ENCODE assay signal across 8 mouse cellular contexts in genomic region chr2:158770126-158770757, GRCm38 (mm10). TPM values are rescaled to one million over a fixed set of nuclear protein-coding genes. Genes with fewer than 3 reads are reported as not detected.
DNase-seq lines count a peak whose midpoint lies in the region; ATAC-seq and TF ChIP-seq lines count a peak whose summit lies in the region.

No protein-coding gene starts in this region.

- no peak for TF ChIP-seq CTCF in small intestine, adult 2 months (IDR thresholded peaks at IDR 0.05; ENCODE audit: extremely low read depth, insufficient read length, insufficient replicate concordance, low read depth, low read length)

- H3K9ac ChIP-seq in intestine, embryonic 16.5 days (ENCODE audit: low read depth, low read length), result peak overlapping the region; percentile 82

- peak overlapping the region; percentile 95 for H3K4me2 ChIP-seq in intestine, embryonic 16.5 days (ENCODE audit: low read depth, low read length)

- H3K27me3 ChIP-seq in megakaryocyte, embryonic 14.5 days (replicated peaks), result no peaks in the 10 kb centered on the region
- H3K27me3 ChIP-seq in intestine, embryonic 16.5 days (replicated peaks; ENCODE audit: control insufficient read depth, insufficient read depth, low read length), result no peaks in the 10 kb centered on the region
- no peaks in the 10 kb centered on the region for H3K27me3 ChIP-seq in small intestine, adult 2 months (ENCODE audit: control insufficient read depth, insufficient read depth, low read length)

- peak overlapping the region; percentile 94 for H3K4me3 ChIP-seq in megakaryocyte, embryonic 14.5 days (replicated peaks)
- H3K4me3 ChIP-seq in intestine, embryonic 16.5 days (ENCODE audit: low read length), result peak overlapping the region; percentile 80
- H3K4me3 ChIP-seq in small intestine, adult 2 months (ENCODE audit: low read depth, low read length), result peak overlapping the region; percentile 3; the same call in 1 of the 2 replicates

- no peak for TF ChIP-seq POLR2A in small intestine, adult 2 months (IDR thresholded peaks at IDR 0.05; ENCODE audit: low read depth, low read length)

- no peaks in the 10 kb centered on the region for H3K9me3 ChIP-seq in megakaryocyte, embryonic 14.5 days
- no peaks in the 10 kb centered on the region for H3K9me3 ChIP-seq in intestine, embryonic 16.5 days (ENCODE audit: control insufficient read depth, low read length)

- no peak for ATAC-seq in megakaryocyte, adult 5-6 weeks (ENCODE audit: poor library complexity, severe bottlenecking)
- ATAC-seq in intestine, embryonic 16.5 days, result no peak

- peaks cover 63% of the 10 kb centered on the region for H3K4me1 ChIP-seq in megakaryocyte, embryonic 14.5 days
- H3K4me1 ChIP-seq in intestine, embryonic 16.5 days (ENCODE audit: control insufficient read depth, insufficient read depth, low read length), result peaks cover 41% of the 10 kb centered on the region
- H3K4me1 ChIP-seq in small intestine, adult 2 months (ENCODE audit: control insufficient read depth, insufficient read depth, insufficient read length, low read length), result peaks cover 11% of the 10 kb centered on the region; the same call in 1 of the 2 replicates

- peaks cover 31% of the 10 kb centered on the region for H3K36me3 ChIP-seq in megakaryocyte, embryonic 14.5 days (replicated peaks; ENCODE audit: low read length)
- peaks cover 3% of the 10 kb centered on the region; the same call in 1 of the 2 replicates for H3K36me3 ChIP-seq in intestine, embryonic 16.5 days (ENCODE audit: control insufficient read depth, insufficient read depth, low read length)
- no peaks in the 10 kb centered on the region for H3K36me3 ChIP-seq in small intestine, adult 2 months (ENCODE audit: control insufficient read depth, insufficient read depth, low read length)

- DNase-seq in adrenal gland, postnatal 10 days, result peak; percentile 48
- no peak for DNase-seq in adrenal gland, postnatal 4 days (ENCODE audit: low spot score in 2 of 2)
- no peak for DNase-seq in B cell, adult 2 months
- DNase-seq in spleen, adult 18-20 months, result no peak

- 35% methylated on average over 13 of the region's 13 CpGs for WGBS in intestine, embryonic 16.5 days
- 68% methylated on average over 13 of the region's 13 CpGs for WGBS in small intestine, adult 2 months

- peak overlapping the region; percentile 37; the same call in 1 of the 2 replicates for H3K27ac ChIP-seq in intestine, embryonic 16.5 days (ENCODE audit: low read length)
- H3K27ac ChIP-seq in small intestine, adult 2 months (ENCODE audit: insufficient read depth, low read depth, low read length), result no peak overlapping the region

RNA-seq across cellular contexts. Expression of gene Fam83d, which starts 2.3 kb away (rescaled TPM):
- total RNA-seq in adrenal gland, postnatal 10 days (2021), result 1 to 10 TPM; 7.1 to 7.6 TPM
- 10 to 100 TPM; 10.6 to 11.3 TPM for total RNA-seq in adrenal gland, postnatal 4 days (2021)
- 2.7 and 2.8 TPM in 2 replicates for polyA plus RNA-seq in megakaryocyte, embryonic 14.5 days (2012; ENCODE audit: insufficient read depth, low replicate concordance)
- total RNA-seq in megakaryocyte, adult 5-6 weeks (2015), result 9.5 and 10.3 TPM in 2 replicates
- 8.1 and 10.6 TPM in 2 replicates for total RNA-seq in megakaryocyte, adult 5-6 weeks (2017)
- polyA plus RNA-seq in intestine, embryonic 16.5 days (2015; fragmentation: Nextera tagmentation; extraction: Ambion mirVana), result 39.7 and 45.0 TPM in 2 replicates
- 14.0 and 21.3 TPM in 2 replicates for polyA plus RNA-seq in small intestine, adult 2 months (2012; rRNA removed)

RNA-seq across cellular contexts. Expression of gene Dhx35, which starts 24.4 kb away (rescaled TPM):
- 10 to 100 TPM; 11.5 to 16.7 TPM for total RNA-seq in adrenal gland, postnatal 10 days (2021)
- total RNA-seq in adrenal gland, postnatal 4 days (2021), result 10 to 100 TPM; 21.8 to 24.3 TPM
- 3.9 and 5.3 TPM in 2 replicates for polyA plus RNA-seq in megakaryocyte, embryonic 14.5 days (2012; ENCODE audit: insufficient read depth, low replicate concordance)
- total RNA-seq in megakaryocyte, adult 5-6 weeks (2015), result 8.4 and 12.4 TPM in 2 replicates
- total RNA-seq in megakaryocyte, adult 5-6 weeks (2017), result 10.2 and 10.4 TPM in 2 replicates
- 12.3 and 12.7 TPM in 2 replicates for polyA plus RNA-seq in intestine, embryonic 16.5 days (2015; fragmentation: Nextera tagmentation; extraction: Ambion mirVana)
- 7.5 and 16.4 TPM in 2 replicates for polyA plus RNA-seq in small intestine, adult 2 months (2012; rRNA removed)

Comparison
In these comparisons a context has a peak if more than half of its experiments do, and no peak if none do; other contexts are left out.
1. H3K4me3 ChIP-seq: peak in every context shown above with its lines; median percentile 94 in megakaryocyte, embryonic 14.5 days; 80 in intestine, embryonic 16.5 days; 3 in small intestine, adult 2 months.